Mouse (Mus musculus) neural tube, embryonic 11.5 days (tissue): Measurements from ENCODE around the gene Gas2. TPM values are rescaled to one million over a fixed set of nuclear protein-coding genes. Genes with fewer than 3 reads are reported as not detected.

Source experiments
- ATAC-seq: fragments of 200-750 bp; cut with Nextera tagmentation; 2 replicates; pipeline ENCODE4 v1.8.0; 2017; ENCODE audit warnings: moderate number of reproducible peaks, mild to moderate bottlenecking, moderate TSS enrichment, moderate library complexity; ENCODE audit not compliant: insufficient read depth, low FRiP score, low TSS enrichment
- DNase-seq: peaks from one replicate; pipeline ENCODE4 v3.0.0-alpha.2; 2015; ENCODE audit warnings: low spot score
- H3K27ac ChIP-seq: fragments of 300-500 bp; sonication (generic); 2 replicates; pipeline ENCODE4 v1.5.1; 2014; ENCODE audit warnings: low read depth, mild to moderate bottlenecking, low read length
- H3K27me3 ChIP-seq: fragments of 300-500 bp; sonication (generic); 2 replicates; pipeline ENCODE4 v1.6.1; 2014; ENCODE audit warnings: mild to moderate bottlenecking, low read length, mixed read lengths; ENCODE audit not compliant: control insufficient read depth, insufficient read depth
- H3K36me3 ChIP-seq: fragments of 300-500 bp; sonication (generic); 2 replicates; pipeline ENCODE4 v1.6.1; 2014; ENCODE audit warnings: mild to moderate bottlenecking, low read length, moderate library complexity, mixed read lengths; ENCODE audit not compliant: control insufficient read depth, insufficient read depth
- H3K4me1 ChIP-seq: fragments of 300-500 bp; sonication (generic); 2 replicates; pipeline ENCODE4 v1.6.1; 2014; ENCODE audit warnings: low read length, mixed read lengths; ENCODE audit not compliant: control insufficient read depth, insufficient read depth
- H3K4me2 ChIP-seq: fragments of 300-500 bp; sonication (generic); 2 replicates; pipeline ENCODE4 v1.6.1; 2014; ENCODE audit warnings: low read depth, mild to moderate bottlenecking, moderate library complexity
- H3K4me3 ChIP-seq: fragments of 300-500 bp; sonication (generic); 2 replicates; pipeline ENCODE4 v1.5.1; 2014; ENCODE audit warnings: low read depth, low read length
- H3K9ac ChIP-seq: fragments of 300-500 bp; sonication (generic); 2 replicates; pipeline ENCODE4 v1.6.1; 2014; ENCODE audit warnings: mild to moderate bottlenecking, low read length
- H3K9me3 ChIP-seq: fragments of 300-500 bp; sonication (generic); 2 replicates; pipeline ENCODE4 v1.6.1; 2016; ENCODE audit warnings: low read length; ENCODE audit not compliant: control insufficient read depth
- WGBS: fragments of 180-500 bp; shearing (Covaris S2); extraction: QIAGEN DNeasy Blood & Tissue Kit; methylation state at CpG from one replicate; pipeline ENCODE4 v1.1.7; 2014; 5-methylcytosine and 5-hydroxymethylcytosine counted together
- polyA plus RNA-seq: library from polyadenylated mRNA; unstranded; fragments of >200 nt; fragmentation: Nextera tagmentation; extraction: Ambion mirVana; gene quantifications from 2 replicates; pipeline ENCODE4 v1.2.1, GENCODE M21; 2014

Gene Gas2
- polyA plus RNA-seq, 1 experiment from 2014 or later, result 49.0 TPM

DNA sequence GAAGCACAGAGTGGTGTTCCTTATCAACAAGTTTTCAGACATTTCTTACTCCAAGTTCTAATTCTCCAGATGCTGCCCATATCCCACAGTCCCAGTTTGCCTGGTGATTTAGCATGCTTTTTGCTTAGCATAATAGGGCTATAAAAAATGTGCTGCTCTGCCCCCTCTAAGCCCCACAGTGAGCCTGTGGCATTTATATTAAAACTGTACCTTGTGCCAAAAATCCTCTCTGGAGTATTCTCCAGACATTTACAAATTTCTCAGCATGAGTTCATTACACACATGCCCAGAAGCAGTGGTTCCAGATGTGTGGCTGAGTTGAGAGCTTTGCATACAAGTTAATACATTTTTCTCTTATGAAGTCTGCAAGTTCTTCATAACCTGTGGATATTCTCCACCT lies 107.6 kb downstream of the Gas2 start:
- ATAC-seq (no peak), DNase-seq (no peak)
- no peaks in the 10 kb centered on the region for H3K9me3 ChIP-seq
- no peak overlapping the region for H3K4me3 ChIP-seq
- no peak overlapping the region for H3K4me2 ChIP-seq
- no peaks in the 10 kb centered on the region for H3K36me3 ChIP-seq
- H3K9ac ChIP-seq, result no peak overlapping the region
- no peaks in the 10 kb centered on the region for H3K4me1 ChIP-seq
- H3K27ac ChIP-seq, result no peak overlapping the region
- H3K27me3 ChIP-seq, result no peaks in the 10 kb centered on the region

DNA sequence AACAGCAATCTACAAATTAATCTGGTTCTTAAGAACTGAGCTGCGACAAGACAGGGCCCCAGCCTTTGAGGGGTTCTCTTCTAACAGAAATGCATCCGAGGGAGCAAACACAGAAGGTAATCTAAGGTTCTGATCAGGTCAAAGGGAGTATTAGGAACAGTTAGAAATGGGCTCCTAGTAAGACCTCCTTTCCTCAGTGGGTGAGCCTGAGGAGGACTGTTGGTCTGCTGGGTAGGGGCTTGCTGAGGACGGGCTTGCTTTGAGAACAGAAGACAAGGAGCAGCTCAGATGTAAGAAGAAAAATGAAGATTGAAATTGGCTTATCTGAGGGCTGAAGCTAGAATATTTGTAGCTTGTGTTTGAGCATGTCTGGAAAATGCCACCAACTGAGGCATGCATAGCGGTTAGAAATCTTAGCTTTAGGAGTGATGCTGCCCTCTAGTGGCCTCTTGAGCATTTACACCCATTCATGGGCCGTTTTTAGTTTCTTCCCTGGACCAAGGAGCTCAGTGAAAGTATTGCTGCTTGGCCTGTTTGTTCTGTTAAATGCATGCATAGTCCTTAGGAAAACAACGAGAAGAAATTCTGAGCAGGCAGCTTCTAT lies 110.5 kb downstream of the Gas2 start:
- 37% methylated on average over 6 of the region's 6 CpGs for WGBS
- ATAC-seq (peak; percentile 55; the same call in 1 of the 2 replicates), DNase-seq (peak; percentile 62)
- Histone ChIP-seq H3K36me3 (no peaks in the 10 kb centered on the region), H3K4me1 (no peaks in the 10 kb centered on the region), H3K9ac (no peak overlapping the region), H3K4me3 (no peak overlapping the region), H3K9me3 (no peaks in the 10 kb centered on the region), H3K4me2 (no peak overlapping the region), H3K27ac (no peak overlapping the region), H3K27me3 (no peaks in the 10 kb centered on the region)

GRCm38 (mm10) chr7:51973091-51973490 lies 111.3 kb downstream of the Gas2 start:
- Histone ChIP-seq H3K4me2 (no peak overlapping the region), H3K27me3 (no peaks in the 10 kb centered on the region), H3K27ac (no peak overlapping the region), H3K36me3 (no peaks in the 10 kb centered on the region), H3K4me3 (no peak overlapping the region), H3K9me3 (no peaks in the 10 kb centered on the region), H3K9ac (no peak overlapping the region), H3K4me1 (no peaks in the 10 kb centered on the region)
- DNase-seq (no peak), ATAC-seq (peak; percentile 31; the same call in 1 of the 2 replicates)
- 64% methylated on average over 5 of the region's 5 CpGs for WGBS

DNA sequence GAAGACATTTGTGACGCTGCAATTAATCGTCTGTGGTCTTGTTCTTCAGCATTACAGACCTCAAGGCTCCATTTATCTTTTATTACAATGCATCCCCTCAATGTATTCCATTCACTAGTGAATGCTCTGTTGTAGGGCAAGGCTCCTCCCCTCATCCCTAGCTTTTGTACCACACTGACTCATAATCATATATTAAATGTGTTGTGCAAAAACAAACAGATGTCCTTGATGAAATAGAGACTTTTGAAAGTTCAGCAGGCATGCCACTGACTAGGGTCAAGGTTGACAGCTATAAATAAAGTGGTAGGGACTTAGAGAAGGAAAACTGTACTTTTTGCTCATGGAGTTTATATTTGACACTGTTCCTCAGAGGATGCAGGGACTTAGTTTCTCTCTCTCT lies 111.7 kb downstream of the Gas2 start:
- H3K36me3 ChIP-seq, result no peaks in the 10 kb centered on the region
- no peak overlapping the region for H3K27ac ChIP-seq
- H3K27me3 ChIP-seq, result no peaks in the 10 kb centered on the region
- ATAC-seq (0 out of 2 replicates have a peak, but pooled peaks have one; percentile 6), DNase-seq (no peak)
- H3K4me1 ChIP-seq, result no peaks in the 10 kb centered on the region
- 48% methylated on average over 2 of the region's 2 CpGs for WGBS
- no peak overlapping the region for H3K9ac ChIP-seq
- H3K9me3 ChIP-seq, result no peaks in the 10 kb centered on the region
- H3K4me2 ChIP-seq, result no peak overlapping the region
- no peak overlapping the region for H3K4me3 ChIP-seq

DNA sequence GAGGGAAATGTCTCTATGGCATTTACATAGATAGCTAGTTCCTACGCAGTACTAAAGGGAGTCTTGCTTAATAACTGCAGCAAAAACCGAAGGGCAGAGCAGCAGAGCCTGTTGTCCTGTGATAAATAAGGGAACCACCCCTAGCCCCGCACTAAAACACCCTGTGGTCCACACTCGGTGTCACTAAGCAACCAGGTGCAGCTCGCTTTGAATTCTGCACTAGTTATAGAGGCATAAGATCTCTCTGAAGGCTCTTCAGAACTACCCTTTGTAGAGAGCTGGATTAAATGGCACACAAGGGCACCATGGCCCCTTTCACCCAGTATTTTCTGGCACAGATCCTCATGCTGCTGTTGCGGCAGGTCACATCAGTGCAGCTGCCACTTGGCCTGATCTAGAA lies 113.4 kb downstream of the Gas2 start:
- H3K4me3 ChIP-seq, result no peak overlapping the region
- no peak overlapping the region for H3K27ac ChIP-seq
- no peaks in the 10 kb centered on the region for H3K4me1 ChIP-seq
- H3K9me3 ChIP-seq, result no peaks in the 10 kb centered on the region
- no peak overlapping the region for H3K4me2 ChIP-seq
- H3K9ac ChIP-seq, result no peak overlapping the region
- ATAC-seq, result no peak
- H3K27me3 ChIP-seq, result no peaks in the 10 kb centered on the region
- 82% methylated on average over 6 of the region's 6 CpGs for WGBS
- DNase-seq, result no peak
- no peaks in the 10 kb centered on the region for H3K36me3 ChIP-seq

- Histone ChIP-seq H3K4me2 (no peak overlapping the region), H3K9me3 (no peaks in the 10 kb centered on the region), H3K4me3 (no peak overlapping the region), H3K9ac (no peak overlapping the region), H3K27ac (no peak overlapping the region), H3K4me1 (no peaks in the 10 kb centered on the region), H3K36me3 (no peaks in the 10 kb centered on the region), H3K27me3 (no peaks in the 10 kb centered on the region)
- no peak for DNase-seq
- ATAC-seq, result no peak
- WGBS, result 48% methylated on average over 5 of the region's 5 CpGs
Measured at GRCm38 (mm10) chr7:51979271-51979670, 117.5 kb downstream of the Gas2 start.

DNA sequence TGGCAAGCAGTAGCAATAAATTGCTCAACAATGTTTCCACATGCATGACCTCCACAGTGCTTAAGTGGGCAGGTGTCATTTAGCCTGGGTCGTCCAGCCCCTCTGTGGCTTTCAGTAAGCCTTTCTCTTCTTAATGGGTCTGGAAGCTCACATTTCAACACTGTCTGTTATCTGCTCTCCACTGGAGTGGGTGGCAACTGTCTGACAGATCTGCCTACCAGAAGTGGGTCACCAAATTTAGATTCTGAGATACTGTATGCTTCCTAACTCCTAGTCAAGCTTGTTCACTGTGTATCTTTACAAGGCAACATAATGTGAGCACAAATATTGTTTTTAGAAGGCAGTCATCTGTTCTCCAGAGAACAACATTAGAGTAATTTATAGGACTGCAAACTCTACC lies 120.5 kb downstream of the Gas2 start:
- DNase-seq (no peak), ATAC-seq (no peak)
- no peak overlapping the region for H3K4me2 ChIP-seq
- no peaks in the 10 kb centered on the region for H3K27me3 ChIP-seq
- H3K9me3 ChIP-seq, result no peaks in the 10 kb centered on the region
- H3K4me1 ChIP-seq, result no peaks in the 10 kb centered on the region
- WGBS, result 15% methylated on average over 1 of the region's 1 CpGs
- H3K36me3 ChIP-seq, result no peaks in the 10 kb centered on the region
- no peak overlapping the region for H3K9ac ChIP-seq
- no peak overlapping the region for H3K27ac ChIP-seq
- H3K4me3 ChIP-seq, result no peak overlapping the region

DNA sequence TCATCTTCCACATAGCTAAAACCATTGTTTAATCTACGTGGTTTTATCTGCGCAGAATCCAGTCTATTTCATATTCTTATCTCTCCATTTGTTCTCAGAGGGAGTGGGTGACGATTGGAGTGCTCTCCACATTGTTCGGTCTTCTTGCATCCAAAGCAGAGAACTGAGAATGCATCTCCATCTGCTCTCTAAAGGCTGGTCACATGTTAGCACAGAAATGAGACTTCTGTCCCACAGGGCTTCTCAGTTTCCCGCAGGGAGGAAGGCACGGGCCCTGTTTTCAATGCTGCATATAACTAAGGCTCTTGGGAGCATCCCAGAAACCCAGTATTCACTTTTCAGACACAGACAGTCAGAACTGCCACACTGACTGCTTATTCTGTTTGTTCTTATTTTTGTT lies 123.9 kb downstream of the Gas2 start:
- Histone ChIP-seq H3K27me3 (no peaks in the 10 kb centered on the region), H3K36me3 (no peaks in the 10 kb centered on the region), H3K4me1 (no peaks in the 10 kb centered on the region), H3K4me2 (no peak overlapping the region), H3K4me3 (no peak overlapping the region), H3K9me3 (no peaks in the 10 kb centered on the region), H3K9ac (no peak overlapping the region), H3K27ac (no peak overlapping the region)
- ATAC-seq (no peak), DNase-seq (no peak)
- 84% methylated on average over 6 of the region's 6 CpGs for WGBS

- Histone ChIP-seq H3K27me3 (no peaks in the 10 kb centered on the region), H3K4me1 (no peaks in the 10 kb centered on the region), H3K9me3 (no peaks in the 10 kb centered on the region), H3K27ac (no peak overlapping the region), H3K4me2 (no peak overlapping the region), H3K36me3 (no peaks in the 10 kb centered on the region), H3K4me3 (no peak overlapping the region), H3K9ac (no peak overlapping the region)
- WGBS, result 57% methylated on average over 6 of the region's 6 CpGs
- DNase-seq (no peak), ATAC-seq (no peak)
Measured at GRCm38 (mm10) chr7:51986909-51987308, 125.1 kb downstream of the Gas2 start.
